Mouse (Mus musculus) G1E (cell line): ENCODE data around the gene Hsf3.

Source experiments
- CTCF ChIP-seq: IDR thresholded peaks from 2 replicates; pipeline ENCODE4 v1.5.1; 2012; ENCODE audit warnings: low read depth, low read length, inconsistent platforms, mixed read lengths
- TAL1 ChIP-seq: conservative IDR thresholded peaks from 2 replicates; pipeline ENCODE4 v1.6.1; 2012; ENCODE audit warnings: low read depth, low read length, inconsistent platforms, mixed read lengths

- TF ChIP-seq TAL1 (no peak), CTCF (no peak)
Measured at GRCm38 (mm10) chrX:96329764-96330163, 126.3 kb downstream of the Hsf3 start.
